Mouse (Mus musculus): ENCODE measurements at regions not wholly inside any gene's neighbourhood (a gene's known extent, or its start where the extent isn't known, plus 50 kb on each side); places are given as distances from the start of the nearest gene placed in this dataset.

DNA sequence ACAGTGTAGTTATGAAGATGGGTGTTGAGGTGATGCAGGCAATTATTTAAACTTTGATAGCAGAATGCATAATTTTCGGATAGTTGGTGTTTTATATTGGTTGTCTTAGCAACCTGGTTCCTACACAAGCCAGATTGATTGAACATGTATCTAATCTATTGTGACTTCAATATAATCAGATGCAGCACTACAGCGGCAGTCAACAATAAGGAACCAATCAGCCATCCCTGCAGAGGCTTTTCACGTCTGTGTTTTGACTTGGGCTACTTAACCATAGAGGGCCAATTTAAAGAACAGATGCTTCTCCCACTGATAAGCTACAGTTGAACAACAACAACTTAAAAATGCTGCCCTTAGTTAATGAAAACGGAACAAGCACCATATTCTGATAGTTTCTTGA, 267.8 kb downstream of the Lmo7 start:
- DNase-seq (ENCODE audit: low spot score in 2 of 2) = no peak

DNA sequence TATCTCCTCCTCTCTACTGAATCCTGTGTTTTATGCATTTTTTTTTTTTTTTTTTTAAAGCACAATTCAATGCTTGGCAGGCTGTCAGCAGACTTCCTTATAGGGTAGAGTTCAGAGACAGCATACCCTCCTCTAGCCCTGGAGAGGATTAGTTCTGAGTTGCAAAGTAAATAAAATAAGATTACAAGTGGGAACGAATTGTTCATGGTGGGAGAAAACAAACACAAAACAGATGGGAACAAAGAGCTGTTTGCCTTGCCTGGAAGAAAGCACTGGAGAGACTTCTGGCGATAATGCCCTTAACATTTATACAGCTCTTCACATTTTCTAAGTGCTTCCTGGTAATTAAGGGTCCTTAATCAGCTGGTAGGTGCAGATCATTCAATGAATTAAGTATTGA, 254.6 kb downstream of the Lmo7 start:
- no peak for DNase-seq (ENCODE audit: low spot score in 2 of 2)

Measured in right cerebral cortex, postnatal 10 days (tissue).